21 mouse cellular contexts compared by ENCODE assay signal in the genomic region with DNA sequence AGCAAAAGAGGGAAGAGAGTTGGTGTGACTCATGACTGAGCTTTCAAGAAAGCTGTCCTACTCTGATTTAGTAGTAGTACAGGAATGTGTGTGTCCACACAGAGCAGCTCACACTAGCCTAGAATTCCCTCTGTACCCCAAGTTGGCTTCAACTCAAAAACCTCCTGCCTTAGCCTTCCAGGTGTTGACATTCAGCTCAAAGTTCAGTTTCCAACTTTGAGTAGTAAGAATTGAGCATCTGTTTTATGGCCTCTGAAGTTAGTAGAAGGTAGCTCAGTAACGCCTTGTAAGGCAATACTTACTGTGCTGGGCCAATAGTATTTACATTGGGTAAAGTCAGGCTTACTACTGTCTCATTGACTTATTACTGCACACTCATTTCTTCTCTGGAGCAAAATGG. TPM values are rescaled to one million over a fixed set of nuclear protein-coding genes. Genes with fewer than 3 reads are reported as not detected.
DNase-seq lines count a peak whose midpoint lies in the region; ATAC-seq and TF ChIP-seq lines count a peak whose summit lies in the region.
"Had no signal": no experiment of that assay in that cellular context is flagged by ENCODE, and none has a peak within 500 bp of the region (broad histone marks: within the 10 kb centered on the region; RNA-seq: fewer than 3 reads in every experiment).

No protein-coding gene starts in this region.

- H3K36me3 ChIP-seq in limb, embryonic 14.5 days (ENCODE audit: control insufficient read depth, insufficient read depth, low read length): peaks cover 35% of the 10 kb centered on the region
- peaks cover 58% of the 10 kb centered on the region for H3K36me3 ChIP-seq in limb, embryonic 10.5 days
- peaks cover 57% of the 10 kb centered on the region for H3K36me3 ChIP-seq in intestine, embryonic 14.5 days (ENCODE audit: control insufficient read depth, insufficient read depth, low read length)
- H3K36me3 ChIP-seq in stomach, embryonic 16.5 days (ENCODE audit: control insufficient read depth, insufficient read depth, low read length): no peaks in the 10 kb centered on the region
- H3K36me3 ChIP-seq in heart, embryonic 10.5 days: peaks cover 53% of the 10 kb centered on the region

- H3K4me2 ChIP-seq in limb, embryonic 14.5 days (replicated peaks; ENCODE audit: low read depth, low read length, severe bottlenecking): no peak overlapping the region
- no peak overlapping the region for H3K4me2 ChIP-seq in intestine, embryonic 14.5 days (ENCODE audit: low read length)
- no peak overlapping the region for H3K4me2 ChIP-seq in stomach, embryonic 16.5 days (ENCODE audit: low read depth, low read length)
- H3K4me2 ChIP-seq: embryonic facial prominence, embryonic 15.5 days; heart, embryonic 12.5 days; hindbrain, embryonic 14.5 days had no signal

- 60% methylated on average over 1 of the region's 1 CpGs for WGBS in limb, embryonic 14.5 days
- 80% methylated on average over 1 of the region's 1 CpGs for WGBS in limb, embryonic 10.5 days
- 52% methylated on average over 1 of the region's 1 CpGs for WGBS in intestine, embryonic 14.5 days
- WGBS in large intestine, adult 2 months: 25% methylated on average over 1 of the region's 1 CpGs
- 56% methylated on average over 1 of the region's 1 CpGs for WGBS in stomach, embryonic 16.5 days
- 86% methylated on average over 1 of the region's 1 CpGs for WGBS in heart, embryonic 10.5 days

- ATAC-seq in limb, embryonic 14.5 days (ENCODE audit: low FRiP score, low read depth): no peak
- ATAC-seq in intestine, embryonic 14.5 days (replicated peaks; ENCODE audit: low FRiP score, low TSS enrichment, low read depth): no peak
- ATAC-seq in stomach, embryonic 16.5 days (ENCODE audit: insufficient read depth, low FRiP score): peak; percentile 74
- ATAC-seq: forebrain, embryonic 14.5 days had no signal

- no peaks in the 10 kb centered on the region for H3K9me3 ChIP-seq in limb, embryonic 14.5 days (ENCODE audit: control insufficient read depth, low read length)
- H3K9me3 ChIP-seq in limb, embryonic 10.5 days (replicated peaks): no peaks in the 10 kb centered on the region
- H3K9me3 ChIP-seq in intestine, embryonic 14.5 days (ENCODE audit: control insufficient read depth, low read length): no peaks in the 10 kb centered on the region
- no peaks in the 10 kb centered on the region for H3K9me3 ChIP-seq in stomach, embryonic 16.5 days (replicated peaks; ENCODE audit: control insufficient read depth, low read length)
- no peaks in the 10 kb centered on the region for H3K9me3 ChIP-seq in heart, embryonic 10.5 days
- H3K9me3 ChIP-seq: embryonic facial prominence, embryonic 15.5 days; forebrain, embryonic 10.5 days; heart, embryonic 12.5 days; hindbrain, embryonic 10.5 days had no signal

- DNase-seq in limb, embryonic 14.5 days (ENCODE audit: low spot score): peak; percentile 14
- no peak for DNase-seq in limb, embryonic 10.5 days (ENCODE audit: low spot score)
- no peak for DNase-seq in intestine, embryonic 14.5 days (ENCODE audit: low spot score)
- DNase-seq in large intestine, adult 2 months (ENCODE audit: low read depth, low spot score): peak; percentile 79
- no peak for DNase-seq in frontal cortex, postnatal 25 days (ENCODE audit: low spot score in 2 of 2)
- no peak for DNase-seq in spleen, postnatal 10 days (ENCODE audit: low spot score in 2 of 2)
- DNase-seq in heart, embryonic 10.5 days (ENCODE audit: low spot score): no peak
- DNase-seq: adrenal gland, adult 2 months; adrenal gland, postnatal 25 days; cerebellum, adult 18-20 months; cerebellum, adult 9-11 months; gastrocnemius, postnatal 14 days; heart, adult 2 months had no signal

- no peak overlapping the region for H3K27ac ChIP-seq in limb, embryonic 14.5 days (replicated peaks; ENCODE audit: low read depth, low read length)
- no peak overlapping the region for H3K27ac ChIP-seq in limb, embryonic 10.5 days
- peak overlapping the region; percentile 54; the same call in 1 of the 2 replicates for H3K27ac ChIP-seq in intestine, embryonic 14.5 days (ENCODE audit: low read depth)
- 0 out of 2 replicates have a peak overlapping the region, but pooled peaks have one; percentile 56 for H3K27ac ChIP-seq in stomach, embryonic 16.5 days (ENCODE audit: low read length)
- H3K27ac ChIP-seq in heart, embryonic 10.5 days: no peak overlapping the region
- H3K27ac ChIP-seq: embryonic facial prominence, embryonic 15.5 days; forebrain, embryonic 10.5 days; heart, adult 2 months; hindbrain, embryonic 10.5 days; hindbrain, embryonic 14.5 days had no signal

- no peaks in the 10 kb centered on the region for H3K27me3 ChIP-seq in limb, embryonic 14.5 days (ENCODE audit: control insufficient read depth, insufficient read depth, low read length)
- no peaks in the 10 kb centered on the region for H3K27me3 ChIP-seq in limb, embryonic 10.5 days (ENCODE audit: low read depth, poor library complexity, severe bottlenecking)
- H3K27me3 ChIP-seq in intestine, embryonic 14.5 days (replicated peaks; ENCODE audit: control insufficient read depth, insufficient read depth, low read length): no peaks in the 10 kb centered on the region
- H3K27me3 ChIP-seq in stomach, embryonic 16.5 days (ENCODE audit: control insufficient read depth, insufficient read depth, low read length): no peaks in the 10 kb centered on the region
- H3K27me3 ChIP-seq in heart, embryonic 10.5 days (ENCODE audit: insufficient read depth, poor library complexity, severe bottlenecking): no peaks in the 10 kb centered on the region
- H3K27me3 ChIP-seq: embryonic facial prominence, embryonic 15.5 days; heart, embryonic 12.5 days had no signal

- no peaks in the 10 kb centered on the region for H3K4me1 ChIP-seq in limb, embryonic 14.5 days (ENCODE audit: control insufficient read depth, insufficient read depth, low read length)
- H3K4me1 ChIP-seq in limb, embryonic 10.5 days: no peaks in the 10 kb centered on the region
- no peaks in the 10 kb centered on the region for H3K4me1 ChIP-seq in intestine, embryonic 14.5 days (replicated peaks; ENCODE audit: control insufficient read depth, insufficient read depth, low read length)
- H3K4me1 ChIP-seq in stomach, embryonic 16.5 days (ENCODE audit: control insufficient read depth, insufficient read depth, low read length): no peaks in the 10 kb centered on the region
- H3K4me1 ChIP-seq in heart, embryonic 10.5 days: no peaks in the 10 kb centered on the region
- H3K4me1 ChIP-seq: embryonic facial prominence, embryonic 15.5 days; forebrain, embryonic 10.5 days; heart, embryonic 12.5 days; hindbrain, embryonic 10.5 days had no signal

- no peak overlapping the region for H3K9ac ChIP-seq in limb, embryonic 14.5 days (ENCODE audit: low read depth, low read length, severe bottlenecking)
- no peak overlapping the region for H3K9ac ChIP-seq in intestine, embryonic 14.5 days (ENCODE audit: low read length)
- no peak overlapping the region for H3K9ac ChIP-seq in stomach, embryonic 16.5 days (ENCODE audit: low read length)
- H3K9ac ChIP-seq: embryonic facial prominence, embryonic 15.5 days; heart, embryonic 12.5 days; hindbrain, embryonic 14.5 days had no signal

- TF ChIP-seq POLR2A in limb, embryonic 14.5 days (IDR thresholded peaks at IDR 0.05; ENCODE audit: borderline replicate concordance, extremely low read depth, insufficient read depth, insufficient read length): no peak

- no peak overlapping the region for H3K4me3 ChIP-seq in limb, embryonic 14.5 days (replicated peaks; ENCODE audit: low read length)
- H3K4me3 ChIP-seq in limb, embryonic 10.5 days: no peak overlapping the region
- no peak overlapping the region for H3K4me3 ChIP-seq in intestine, embryonic 14.5 days (ENCODE audit: low read depth, low read length)
- no peak overlapping the region for H3K4me3 ChIP-seq in stomach, embryonic 16.5 days (replicated peaks; ENCODE audit: low read length)
- no peak overlapping the region for H3K4me3 ChIP-seq in heart, embryonic 10.5 days
- H3K4me3 ChIP-seq: embryonic facial prominence, embryonic 15.5 days; erythroblast, embryonic 14.5 days; forebrain, embryonic 10.5 days; heart, adult 2 months; heart, embryonic 12.5 days; hindbrain, embryonic 10.5 days had no signal

RNA-seq across cellular contexts. Expression of a gene that starts 24.8 kb away (rescaled TPM):
- polyA plus RNA-seq in limb, embryonic 14.5 days (2012; rRNA removed): 28.5 and 34.1 TPM in 2 replicates
- 30.4 and 30.5 TPM in 2 replicates for polyA plus RNA-seq in limb, embryonic 14.5 days (2014; fragmentation: Nextera tagmentation; extraction: Ambion mirVana)
- polyA plus RNA-seq in limb, embryonic 10.5 days (2016; fragmentation: Nextera tagmentation; extraction: Ambion mirVana): 27.0 and 31.1 TPM in 2 replicates
- 39.0 and 39.1 TPM in 2 replicates for polyA plus RNA-seq in intestine, embryonic 14.5 days (2014; fragmentation: Nextera tagmentation; extraction: Ambion mirVana)
- polyA plus RNA-seq in large intestine, adult 2 months (2012; rRNA removed): 22.8 and 24.3 TPM in 2 replicates
- polyA plus RNA-seq in stomach, embryonic 16.5 days (2015; fragmentation: Nextera tagmentation; extraction: Ambion mirVana): 43.3 and 48.4 TPM in 2 replicates
- polyA plus RNA-seq in heart, embryonic 10.5 days (2016; fragmentation: Nextera tagmentation; extraction: Ambion mirVana): 34.8 and 37.7 TPM in 2 replicates

RNA-seq across cellular contexts. Expression of a gene that starts 34.2 kb away (rescaled TPM):
- 11.6 and 18.2 TPM in 2 replicates for polyA plus RNA-seq in limb, embryonic 14.5 days (2012; rRNA removed)
- polyA plus RNA-seq in limb, embryonic 14.5 days (2014; fragmentation: Nextera tagmentation; extraction: Ambion mirVana): 45.7 and 71.9 TPM in 2 replicates
- 0.87 and 1.5 TPM in 2 replicates for polyA plus RNA-seq in limb, embryonic 10.5 days (2016; fragmentation: Nextera tagmentation; extraction: Ambion mirVana)
- polyA plus RNA-seq in intestine, embryonic 14.5 days (2014; fragmentation: Nextera tagmentation; extraction: Ambion mirVana): not detected in 2 replicates
- polyA plus RNA-seq in large intestine, adult 2 months (2012; rRNA removed): not detected in 2 replicates
- 1.7 and 35.0 TPM in 2 replicates for polyA plus RNA-seq in stomach, embryonic 16.5 days (2015; fragmentation: Nextera tagmentation; extraction: Ambion mirVana)
- 905 and 1,263 TPM in 2 replicates for polyA plus RNA-seq in heart, embryonic 10.5 days (2016; fragmentation: Nextera tagmentation; extraction: Ambion mirVana)
- polyA plus RNA-seq: adrenal gland, adult 2 months; erythroblast, embryonic 14.5 days; forebrain, embryonic 10.5 days; forebrain, embryonic 14.5 days; hindbrain, embryonic 10.5 days; hindbrain, embryonic 14.5 days had no signal

Comparison
In these comparisons a context has a peak if more than half of its experiments do, and no peak if none do; other contexts are left out.
1. DNase-seq: peak in limb, embryonic 14.5 days (single experiment) and large intestine, adult 2 months (single experiment); none in limb, embryonic 10.5 days (single experiment), intestine, embryonic 14.5 days (single experiment), frontal cortex, postnatal 25 days (0 of 2), spleen, postnatal 10 days (0 of 2) and heart, embryonic 10.5 days (single experiment).
2. H3K27ac ChIP-seq: peak in intestine, embryonic 14.5 days (single experiment) and stomach, embryonic 16.5 days (single experiment); none in limb, embryonic 14.5 days (single experiment), limb, embryonic 10.5 days (single experiment) and heart, embryonic 10.5 days (single experiment).
3. RNA of a gene that starts 34.2 kb away (polyA plus RNA-seq): 905 to 1,263 TPM in heart, embryonic 10.5 days; 11.6 to 71.9 TPM in limb, embryonic 14.5 days, 1.7 to 35.0 TPM in stomach, embryonic 16.5 days, 0.87 to 1.5 TPM in limb, embryonic 10.5 days, not detected in intestine, embryonic 14.5 days and not detected in large intestine, adult 2 months; every median in the first group is over 10 times any median in the second.